Mouse (Mus musculus): ENCODE measurements around the gene Ap5z1. TPM values are rescaled to one million over a fixed set of nuclear protein-coding genes. Genes with fewer than 3 reads are reported as not detected.

Ap5z1 gene
- total RNA-seq (2014; rRNA removed; ENCODE audit: low replicate concordance) (8.2 and 14.1 TPM in 2 replicates), polyA plus RNA-seq (2015; fragmentation: Nextera tagmentation; extraction: Ambion mirVana) (3.9 and 5.7 TPM in 2 replicates)

- WGBS, result 2% methylated on average over 60 of the region's 60 CpGs
- H3K4me3 ChIP-seq (ENCODE audit: low read depth, low read length), result peak within 1 kb of the TSS; percentile 85
- H3K27me3 ChIP-seq (ENCODE audit: control insufficient read depth, insufficient read depth, low read length), result no peaks in the 10 kb centered on the region
- H3K4me2 ChIP-seq (ENCODE audit: low read depth, low read length), result peak within 1 kb of the TSS; percentile 96
- peak within 1 kb of the TSS; percentile 73 for H3K9ac ChIP-seq (replicated peaks; ENCODE audit: low read depth, low read length)
- H3K4me1 ChIP-seq (ENCODE audit: control insufficient read depth, insufficient read depth), result peaks cover 9% of the 10 kb centered on the region; the same call in 1 of the 2 replicates
- DNase-seq (ENCODE audit: low spot score) (peak; percentile 96), ATAC-seq (ENCODE audit: insufficient read depth, low read depth) (peak; percentile 97)
- TF ChIP-seq EP300 (IDR thresholded peaks at IDR 0.05; ENCODE audit: low read depth), result peak; percentile 52
- no peak for TF ChIP-seq CTCF (IDR thresholded peaks at IDR 0.05; ENCODE audit: low read depth)
- H3K36me3 ChIP-seq (replicated peaks; ENCODE audit: control insufficient read depth, insufficient read depth, low read length), result peaks cover 9% of the 10 kb centered on the region; the same call in 1 of the 2 replicates
- H3K9me3 ChIP-seq (replicated peaks; ENCODE audit: control insufficient read depth, low read length), result no peaks in the 10 kb centered on the region
- H3K27ac ChIP-seq (ENCODE audit: low read depth), result peak within 1 kb of the TSS; percentile 84
Observed at GRCm38 (mm10) chr5:142463461-142464454, at the start of gene Ap5z1. Gene Ap5z1 (plus strand): TSS chr5:142463944.

- no peaks in the 10 kb centered on the region for H3K27me3 ChIP-seq (ENCODE audit: control insufficient read depth, insufficient read depth, low read length)
- ATAC-seq (ENCODE audit: insufficient read depth, low read depth), result no peak
- DNase-seq (ENCODE audit: low spot score), result no peak
- H3K9me3 ChIP-seq (replicated peaks; ENCODE audit: control insufficient read depth, low read length), result no peaks in the 10 kb centered on the region
- H3K4me1 ChIP-seq (ENCODE audit: control insufficient read depth, insufficient read depth), result peaks cover 20% of the 10 kb centered on the region
- H3K36me3 ChIP-seq (replicated peaks; ENCODE audit: control insufficient read depth, insufficient read depth, low read length), result no peaks in the 10 kb centered on the region; the same call in 1 of the 2 replicates
- no peak overlapping the region for H3K9ac ChIP-seq (replicated peaks; ENCODE audit: low read depth, low read length)
- no peak overlapping the region for H3K27ac ChIP-seq (ENCODE audit: low read depth)
- TF ChIP-seq EP300 (IDR thresholded peaks at IDR 0.05; ENCODE audit: low read depth), result no peak
- TF ChIP-seq CTCF (IDR thresholded peaks at IDR 0.05; ENCODE audit: low read depth), result no peak
- WGBS, result 78% methylated on average over 6 of the region's 6 CpGs
- H3K4me3 ChIP-seq (ENCODE audit: low read depth, low read length), result no peak overlapping the region
- H3K4me2 ChIP-seq (ENCODE audit: low read depth, low read length), result no peak overlapping the region
Observed at GRCm38 (mm10) chr5:142415401-142415800, 48.3 kb upstream of the Ap5z1 start.

- Histone ChIP-seq H3K27ac (ENCODE audit: low read depth) (peak overlapping the region; percentile 62), H3K9me3 (replicated peaks; ENCODE audit: control insufficient read depth, low read length) (no peaks in the 10 kb centered on the region), H3K4me2 (ENCODE audit: low read depth, low read length) (no peak overlapping the region; the same call in 1 of the 2 replicates), H3K4me1 (ENCODE audit: control insufficient read depth, insufficient read depth) (peaks cover 25% of the 10 kb centered on the region), H3K9ac (replicated peaks; ENCODE audit: low read depth, low read length) (0 out of 2 replicates have a peak overlapping the region, but pooled peaks have one; percentile 18), H3K36me3 (replicated peaks; ENCODE audit: control insufficient read depth, insufficient read depth, low read length) (no peaks in the 10 kb centered on the region; the same call in 1 of the 2 replicates), H3K27me3 (ENCODE audit: control insufficient read depth, insufficient read depth, low read length) (no peaks in the 10 kb centered on the region), H3K4me3 (ENCODE audit: low read depth, low read length) (no peak overlapping the region)
- WGBS, result 11% methylated on average over 14 of the region's 14 CpGs
- TF ChIP-seq EP300 (IDR thresholded peaks at IDR 0.05; ENCODE audit: low read depth) (no peak), CTCF (IDR thresholded peaks at IDR 0.05; ENCODE audit: low read depth) (no peak)
- ATAC-seq (ENCODE audit: insufficient read depth, low read depth), result no peak
- DNase-seq (ENCODE audit: low spot score), result no peak
Observed at GRCm38 (mm10) chr5:142416070-142416775, 47.5 kb upstream of the Ap5z1 start.

GRCm38 (mm10) chr5:142417104-142417503 lies 46.6 kb upstream of the Ap5z1 start:
- no peaks in the 10 kb centered on the region; the same call in 1 of the 2 replicates for H3K36me3 ChIP-seq (replicated peaks; ENCODE audit: control insufficient read depth, insufficient read depth, low read length)
- H3K4me3 ChIP-seq (ENCODE audit: low read depth, low read length), result no peak overlapping the region
- no peak for TF ChIP-seq CTCF (IDR thresholded peaks at IDR 0.05; ENCODE audit: low read depth)
- no peak for TF ChIP-seq EP300 (IDR thresholded peaks at IDR 0.05; ENCODE audit: low read depth)
- H3K4me2 ChIP-seq (ENCODE audit: low read depth, low read length), result no peak overlapping the region
- H3K9me3 ChIP-seq (replicated peaks; ENCODE audit: control insufficient read depth, low read length), result no peaks in the 10 kb centered on the region
- no peak for ATAC-seq (ENCODE audit: insufficient read depth, low read depth)
- WGBS, result 83% methylated on average over 3 of the region's 3 CpGs
- H3K27me3 ChIP-seq (ENCODE audit: control insufficient read depth, insufficient read depth, low read length), result no peaks in the 10 kb centered on the region
- no peak for DNase-seq (ENCODE audit: low spot score)
- peaks cover 25% of the 10 kb centered on the region for H3K4me1 ChIP-seq (ENCODE audit: control insufficient read depth, insufficient read depth)
- no peak overlapping the region for H3K9ac ChIP-seq (replicated peaks; ENCODE audit: low read depth, low read length)
- H3K27ac ChIP-seq (ENCODE audit: low read depth), result no peak overlapping the region

DNA sequence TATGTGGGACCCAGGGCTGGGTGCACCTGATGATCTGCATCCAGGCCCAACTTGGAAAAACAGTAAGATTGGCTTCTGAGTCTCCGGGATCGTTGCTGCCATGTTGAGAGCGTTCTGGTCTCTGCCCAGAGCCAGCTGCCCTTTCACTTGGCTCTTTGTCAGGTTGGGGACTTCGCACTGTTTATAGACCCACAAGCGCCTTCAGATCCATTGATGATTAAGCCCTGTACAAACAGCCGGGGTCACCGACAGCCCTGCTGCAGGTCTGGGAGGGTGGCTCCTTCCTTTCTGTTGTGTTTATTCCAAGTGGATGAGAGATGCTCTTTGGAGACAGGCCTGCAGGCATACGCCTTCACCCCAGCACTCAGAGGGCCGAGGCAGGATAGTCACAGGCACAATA lies 45.9 kb upstream of the Ap5z1 start:
- Histone ChIP-seq H3K36me3 (replicated peaks; ENCODE audit: control insufficient read depth, insufficient read depth, low read length) (no peaks in the 10 kb centered on the region; the same call in 1 of the 2 replicates), H3K27ac (ENCODE audit: low read depth) (no peak overlapping the region), H3K9ac (replicated peaks; ENCODE audit: low read depth, low read length) (no peak overlapping the region), H3K9me3 (replicated peaks; ENCODE audit: control insufficient read depth, low read length) (no peaks in the 10 kb centered on the region), H3K4me1 (ENCODE audit: control insufficient read depth, insufficient read depth) (peaks cover 18% of the 10 kb centered on the region), H3K27me3 (ENCODE audit: control insufficient read depth, insufficient read depth, low read length) (no peaks in the 10 kb centered on the region), H3K4me2 (ENCODE audit: low read depth, low read length) (no peak overlapping the region), H3K4me3 (ENCODE audit: low read depth, low read length) (no peak overlapping the region)
- 77% methylated on average over 9 of the region's 9 CpGs for WGBS
- no peak for ATAC-seq (ENCODE audit: insufficient read depth, low read depth)
- no peak for DNase-seq (ENCODE audit: low spot score)
- TF ChIP-seq CTCF (IDR thresholded peaks at IDR 0.05; ENCODE audit: low read depth) (no peak), EP300 (IDR thresholded peaks at IDR 0.05; ENCODE audit: low read depth) (no peak)
